Mouse (Mus musculus): ENCODE results near the gene Gpr108.

The Gpr108 gene

DNA sequence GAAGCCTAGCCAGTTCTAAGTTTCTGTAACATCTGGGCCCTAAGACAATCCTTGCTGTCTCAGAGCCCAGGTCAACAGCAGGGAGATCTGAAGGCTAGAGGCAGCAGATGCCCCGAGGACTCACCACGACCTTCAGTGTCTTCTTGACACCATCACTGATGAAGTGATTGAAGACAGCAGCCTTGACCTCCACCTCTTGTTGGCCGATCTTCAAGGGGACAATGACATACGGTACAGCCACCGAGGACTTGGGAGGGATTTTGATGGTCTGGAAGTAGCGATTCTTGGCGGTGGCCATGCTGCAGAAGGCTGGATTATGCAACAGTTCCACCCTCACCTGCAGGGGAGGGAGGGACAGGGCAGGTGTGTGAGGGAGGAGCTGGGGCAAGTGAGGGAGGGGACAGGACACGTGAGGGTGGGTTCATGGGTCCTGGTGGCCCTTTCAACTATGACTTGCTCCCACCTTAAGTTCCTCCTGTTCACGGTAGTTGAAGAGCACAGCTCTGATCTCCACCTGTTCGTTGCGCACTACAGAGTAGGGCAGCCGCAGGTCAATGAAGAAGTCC, 29.8 kb downstream of the Gpr108 start:
- intact Hi-C loops (cut with DNase I), result no loop called here

DNA sequence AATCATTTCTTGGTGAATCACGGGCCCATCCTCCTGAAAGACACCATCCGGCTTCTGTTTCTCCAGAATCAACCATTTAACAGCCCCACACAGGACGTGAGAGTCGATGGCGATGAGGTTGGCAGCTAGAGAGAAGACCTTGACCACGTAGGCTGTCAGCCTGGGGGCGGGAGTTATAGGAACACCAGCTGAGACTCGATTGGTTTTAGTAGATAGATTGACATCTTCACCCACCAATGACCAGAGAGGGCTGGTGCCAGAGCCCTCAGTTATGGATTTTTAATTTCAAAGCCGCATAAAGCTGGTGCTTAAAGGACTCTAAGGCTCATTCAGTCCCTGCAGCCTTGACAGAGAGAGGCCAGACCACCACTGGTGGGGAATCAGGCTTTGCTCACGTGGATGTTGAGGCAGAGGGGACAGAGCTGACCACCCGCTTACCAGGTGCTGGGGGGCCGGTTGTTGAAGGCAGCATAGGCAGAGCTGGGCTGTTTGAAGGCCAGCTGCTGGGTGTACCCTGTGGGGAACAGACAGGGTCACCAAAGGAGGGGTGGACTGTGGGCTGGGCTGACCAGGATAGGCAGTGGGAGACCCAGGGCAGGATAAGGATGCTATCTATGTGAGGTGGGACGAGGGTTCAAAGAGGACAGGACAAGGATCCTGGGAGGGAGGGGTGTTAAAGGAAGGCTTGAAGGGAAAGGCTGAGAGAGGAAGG, 33.4 kb downstream of the Gpr108 start:
- intact Hi-C loops (cut with DNase I), result no loop called here

DNA sequence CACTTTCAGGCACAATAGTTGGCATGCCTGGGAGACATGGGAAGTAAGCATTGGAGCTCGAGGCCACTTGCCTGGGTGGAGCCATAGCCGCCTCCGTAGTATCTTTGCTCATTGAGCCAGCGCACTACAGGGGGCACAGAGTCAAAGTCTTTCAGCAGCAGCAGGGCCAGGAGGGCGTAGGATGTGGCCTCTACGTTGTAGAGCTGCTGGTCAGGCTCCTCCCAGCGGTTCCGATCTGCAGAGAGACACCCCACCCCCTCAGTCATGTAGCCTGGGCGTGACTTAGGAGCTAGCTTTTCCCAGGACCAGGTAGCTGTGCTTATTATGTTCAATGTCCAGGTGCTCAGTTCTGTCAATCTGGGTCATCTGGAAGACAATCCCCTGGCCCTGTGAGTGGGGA, 36.7 kb downstream of the Gpr108 start:
- intact Hi-C loops (cut with DNase I), result no loop called here

DNA sequence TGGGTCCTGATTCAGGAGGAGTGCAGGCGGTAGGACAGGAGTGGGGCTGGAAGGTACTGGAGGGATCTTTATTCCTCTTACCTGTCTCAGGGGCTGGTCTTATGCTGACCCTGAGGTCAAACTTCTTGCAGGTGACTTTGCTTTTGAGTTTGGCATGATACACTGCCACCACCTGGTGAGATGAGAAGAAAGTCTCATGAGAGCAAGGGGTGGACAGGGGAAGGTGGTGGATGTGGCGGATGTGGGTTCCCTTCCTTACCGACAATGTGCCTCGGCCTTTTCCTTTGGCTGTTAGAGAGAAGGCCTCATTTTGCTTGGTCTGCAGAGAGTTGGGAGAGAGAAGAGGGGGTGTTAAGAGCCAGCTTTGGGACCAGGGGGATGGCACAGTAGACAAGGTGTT, 38.9 kb downstream of the Gpr108 start:
- intact Hi-C loops (cut with DNase I), result no loop called here

DNA sequence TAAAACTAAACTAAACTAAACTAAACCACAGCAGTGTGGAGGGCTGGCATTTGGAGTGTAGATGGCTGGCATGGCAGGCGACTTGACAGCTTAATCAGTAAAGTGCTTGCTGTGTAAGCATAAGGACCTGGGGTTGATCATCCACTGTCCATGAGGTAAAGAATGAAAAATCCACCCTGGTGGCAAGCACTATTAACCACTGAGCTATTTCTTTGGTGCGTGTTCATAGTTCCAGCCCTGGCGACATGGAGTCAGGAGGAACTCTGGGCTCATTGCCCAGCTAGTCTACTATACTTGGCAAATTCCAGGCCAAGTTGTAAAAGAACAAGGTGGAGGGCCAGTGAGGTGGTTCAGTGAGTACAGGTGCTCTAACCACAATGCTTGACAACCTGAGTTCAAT, 40.3 kb downstream of the Gpr108 start:
- intact Hi-C loops (cut with DNase I), result no loop called here

DNA sequence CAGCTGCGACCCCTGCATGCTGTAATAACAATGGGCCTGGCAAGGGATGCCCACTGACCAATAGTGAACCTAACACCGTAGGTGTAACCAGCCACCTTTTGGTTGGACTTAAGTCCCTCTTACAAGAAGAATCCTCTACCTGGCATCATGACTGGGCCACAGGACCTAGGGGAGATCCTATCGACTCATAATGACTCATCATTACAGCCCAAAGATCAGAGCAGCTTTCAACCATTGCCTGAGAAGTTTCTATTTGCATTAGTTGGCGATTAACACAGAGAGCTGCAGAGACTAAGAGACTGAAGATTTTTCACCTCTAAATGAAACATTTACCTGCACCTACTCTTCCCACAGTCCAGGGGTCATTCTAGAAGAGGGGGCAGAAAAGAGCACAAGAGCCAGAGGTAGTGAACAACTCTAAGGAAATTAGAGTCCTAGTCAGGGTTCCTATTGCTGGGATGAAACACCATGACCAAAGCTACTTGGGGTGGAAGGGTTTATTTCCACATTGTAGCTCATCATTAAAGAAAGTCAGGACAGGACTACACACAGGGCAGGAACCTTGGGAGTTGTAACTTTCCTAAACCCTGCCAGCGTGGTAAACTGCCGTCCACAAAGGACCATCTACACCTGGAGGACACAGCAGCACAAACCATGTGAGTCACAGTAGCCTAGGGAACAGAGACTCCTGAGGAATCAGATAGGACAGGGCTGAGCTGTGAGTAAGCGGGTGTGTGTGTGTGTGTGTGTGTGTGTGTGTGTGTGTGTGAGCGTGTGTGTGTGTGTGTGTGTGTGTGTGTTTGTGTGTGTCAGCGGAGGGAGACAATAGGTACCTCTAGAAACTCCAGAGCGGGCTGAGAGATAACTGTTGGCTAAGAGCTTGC, 46.2 kb downstream of the Gpr108 start:
- intact Hi-C loops (cut with DNase I), result no loop called here

DNA sequence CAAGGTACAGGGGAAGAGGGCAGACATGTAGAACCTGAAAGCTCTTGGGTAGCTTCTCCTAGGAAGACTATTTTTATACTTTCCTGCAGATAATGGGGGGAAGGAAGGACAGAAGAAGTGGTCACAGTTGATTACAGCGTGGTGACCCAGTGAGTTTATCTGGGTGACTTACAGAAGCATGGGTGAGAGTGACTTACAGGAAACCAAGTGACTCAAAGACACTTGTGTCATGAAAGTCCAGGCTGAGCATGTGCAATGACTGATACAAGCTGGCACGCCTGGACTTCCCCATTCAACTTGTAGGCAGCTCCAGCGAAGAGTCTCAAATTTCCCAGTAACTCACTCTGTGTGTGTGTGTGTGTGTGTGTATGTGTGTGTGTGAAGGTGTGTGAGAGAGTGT, 50.0 kb downstream of the Gpr108 start:
- intact Hi-C loops (cut with DNase I), result no loop called here

DNA sequence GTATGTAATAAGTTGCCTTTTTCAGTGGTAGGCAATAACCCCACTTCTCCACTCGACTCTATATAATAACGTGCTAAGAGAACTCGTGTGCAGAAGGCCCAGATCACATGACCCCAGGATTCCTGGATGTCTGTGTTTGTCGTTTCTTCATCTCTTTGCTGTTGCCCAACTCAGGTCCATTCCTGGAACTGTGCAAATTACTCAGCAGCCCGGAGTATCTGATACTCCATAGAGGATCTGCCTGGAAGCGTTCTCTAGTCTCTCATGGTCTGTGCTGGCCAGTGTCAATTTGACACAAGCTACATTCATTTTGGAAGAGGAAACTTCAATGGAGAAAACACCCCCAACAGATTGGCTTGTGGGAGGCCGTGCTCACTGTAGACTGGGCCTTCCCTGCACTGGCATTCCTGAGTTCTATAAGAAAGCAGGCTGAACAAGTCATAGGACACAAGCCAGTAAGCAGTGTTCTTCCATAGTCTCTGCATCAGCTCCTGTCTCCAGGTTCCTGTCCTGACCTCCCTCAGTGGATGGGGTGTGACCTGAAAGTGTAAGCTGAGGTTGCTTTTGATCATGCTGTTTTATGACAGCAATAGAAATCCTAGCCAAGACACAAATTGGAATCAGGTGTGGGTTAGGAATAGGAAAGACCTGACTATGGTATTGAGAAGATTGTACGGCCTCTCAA, 52.8 kb downstream of the Gpr108 start:
- intact Hi-C loops (cut with DNase I), result no loop called here

DNA sequence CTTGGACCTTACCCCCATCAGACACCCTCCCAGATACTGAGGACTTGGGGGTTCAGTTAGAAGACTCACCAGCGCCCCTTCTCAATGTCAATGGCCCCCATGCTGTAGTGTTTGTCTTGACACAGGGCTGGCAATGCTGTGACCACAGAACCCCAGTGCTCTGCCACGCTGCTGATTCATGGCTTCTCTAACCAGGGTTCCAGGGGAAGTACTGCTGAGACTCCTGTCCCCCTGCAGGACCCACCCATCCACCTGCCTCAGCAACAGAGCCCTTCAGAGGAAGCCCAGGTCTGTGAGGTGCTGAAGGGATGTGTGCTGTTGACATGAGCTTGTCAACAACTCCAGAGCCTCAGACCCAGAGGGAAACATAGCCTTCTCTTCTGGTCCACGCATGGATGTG, 53.5 kb downstream of the Gpr108 start:
- intact Hi-C loops (cut with DNase I), result no loop called here

DNA sequence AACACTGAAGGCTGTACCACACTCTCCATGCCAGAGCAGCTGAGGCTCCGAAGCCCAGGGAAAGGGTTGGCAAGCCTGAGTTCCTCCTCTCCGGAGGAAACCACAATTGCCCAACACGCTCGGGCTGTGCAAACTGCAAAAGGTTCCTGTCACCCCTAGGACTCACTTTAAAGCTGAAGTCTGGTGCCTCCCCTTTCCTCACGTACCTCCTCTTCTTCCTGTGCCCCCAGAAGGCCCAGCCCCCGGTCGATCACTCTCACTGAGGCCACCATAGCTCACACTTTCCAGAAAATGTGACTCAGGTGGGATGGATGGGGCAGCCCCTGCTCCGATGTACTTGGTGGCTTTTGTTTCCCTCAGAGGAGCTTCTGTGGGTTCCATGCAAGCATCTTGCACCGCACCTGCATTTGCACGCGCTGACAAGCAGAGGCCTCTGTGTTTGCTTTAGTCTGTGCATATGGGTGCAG, 54.2 kb downstream of the Gpr108 start, which contains the start of gene Tnfsf14:
Gene Tnfsf14 (minus strand): TSS at position 137 of the 467 bp plus-strand sequence.
- intact Hi-C loops (cut with DNase I), result no loop called here

DNA sequence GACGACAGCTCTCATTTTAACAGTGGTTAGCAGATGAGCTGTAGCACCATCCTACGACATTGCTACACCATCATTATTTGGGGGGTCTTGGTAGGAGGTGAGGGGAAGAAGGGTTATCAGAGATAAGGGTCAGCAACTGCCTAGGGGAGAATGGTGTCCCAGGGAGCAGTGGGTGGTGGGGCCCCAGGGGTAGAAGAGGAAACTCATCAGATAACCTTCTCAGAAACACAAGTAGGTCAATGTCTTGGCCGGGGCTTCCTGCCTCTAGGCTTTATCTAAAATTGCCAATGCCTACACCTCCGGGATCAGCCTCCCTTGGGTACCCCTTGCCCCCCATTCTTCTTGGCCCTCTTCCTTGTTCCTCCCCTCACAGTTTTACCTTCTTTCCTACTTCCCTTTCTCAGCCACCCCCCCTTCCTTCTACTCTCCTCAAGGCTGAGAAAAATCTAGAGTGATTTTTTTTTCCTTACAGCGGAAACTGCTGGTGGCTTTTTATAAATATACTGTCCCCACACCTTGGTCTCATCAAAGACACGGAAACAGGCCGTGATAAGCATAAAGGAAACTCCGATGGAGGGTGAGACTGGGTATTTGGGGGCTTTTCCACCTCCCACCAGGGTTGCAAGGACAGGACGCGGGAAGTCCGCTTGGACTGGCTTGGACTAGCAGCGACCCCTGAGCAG, 59.6 kb downstream of the Gpr108 start:
- intact Hi-C loops (cut with DNase I), result no loop called here

DNA sequence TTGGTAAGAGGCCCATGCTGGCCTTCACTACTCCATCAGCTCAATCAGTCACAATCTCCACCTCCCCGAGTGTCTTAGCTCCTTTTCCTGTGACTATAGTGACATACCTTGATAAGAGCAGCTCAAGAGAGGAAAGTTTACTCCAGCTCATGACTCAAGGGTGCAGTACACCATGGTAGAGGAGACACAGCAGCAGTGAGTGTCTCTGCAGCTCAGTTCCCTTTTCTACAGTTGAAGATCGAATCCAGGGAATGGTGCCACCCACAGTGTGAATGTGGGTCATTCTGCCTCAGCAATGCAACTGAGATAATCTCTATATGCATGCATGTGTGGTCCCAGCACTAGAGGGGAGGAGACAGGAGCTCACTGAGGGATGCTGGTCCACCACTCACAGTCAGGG, 62.6 kb downstream of the Gpr108 start:
- intact Hi-C loops (cut with DNase I), result no loop called here

Small RNA genes within 50 kb of the gene (microRNA-seq; reads per million reads assigned to microRNA genes)
- 0 to 0.49 reads per million in 2 experiments for gene Mir6978

All from adrenal gland (tissue).